Mouse (Mus musculus) erythroblast, adult 5-6 weeks (primary cell): ENCODE data around the gene Amt. TPM values are rescaled to one million over a fixed set of nuclear protein-coding genes. Genes with fewer than 3 reads are reported as not detected.
"Not testable (repeated sequence)": the region's sequence is repeated elsewhere in the genome, so short reads cannot be mapped to it uniquely, and the experiment has no call there.

Experiments
- ATAC-seq: replicated peaks from 2 replicates; pipeline ENCODE4 v1.8.0; 2016; ENCODE audit warnings: moderate number of reproducible peaks, mild to moderate bottlenecking, moderate TSS enrichment, inconsistent platforms; ENCODE audit not compliant: poor library complexity, low FRiP score, severe bottlenecking
- total RNA-seq, 2 experiments: library from RNA; stranded (forward) in 1 of 2; stranded (reverse) in 1 of 2; fragments of 150-400 nt in 1 of 2; fragments of 200-764, 138-1000 nt in 1 of 2; gene quantifications; 2 replicates each; pipeline versions ENCODE4 v1.2.3 to v1.2.4; 2015 to 2017; ENCODE audit warnings: low replicate concordance in 2 of 2

Amt gene
- total RNA-seq (2015; ENCODE audit: low replicate concordance) (not detected in 2 replicates), total RNA-seq (2017; ENCODE audit: low replicate concordance) (0.51 TPM in 1 of 2 replicates, not detected in the other)

DNA sequence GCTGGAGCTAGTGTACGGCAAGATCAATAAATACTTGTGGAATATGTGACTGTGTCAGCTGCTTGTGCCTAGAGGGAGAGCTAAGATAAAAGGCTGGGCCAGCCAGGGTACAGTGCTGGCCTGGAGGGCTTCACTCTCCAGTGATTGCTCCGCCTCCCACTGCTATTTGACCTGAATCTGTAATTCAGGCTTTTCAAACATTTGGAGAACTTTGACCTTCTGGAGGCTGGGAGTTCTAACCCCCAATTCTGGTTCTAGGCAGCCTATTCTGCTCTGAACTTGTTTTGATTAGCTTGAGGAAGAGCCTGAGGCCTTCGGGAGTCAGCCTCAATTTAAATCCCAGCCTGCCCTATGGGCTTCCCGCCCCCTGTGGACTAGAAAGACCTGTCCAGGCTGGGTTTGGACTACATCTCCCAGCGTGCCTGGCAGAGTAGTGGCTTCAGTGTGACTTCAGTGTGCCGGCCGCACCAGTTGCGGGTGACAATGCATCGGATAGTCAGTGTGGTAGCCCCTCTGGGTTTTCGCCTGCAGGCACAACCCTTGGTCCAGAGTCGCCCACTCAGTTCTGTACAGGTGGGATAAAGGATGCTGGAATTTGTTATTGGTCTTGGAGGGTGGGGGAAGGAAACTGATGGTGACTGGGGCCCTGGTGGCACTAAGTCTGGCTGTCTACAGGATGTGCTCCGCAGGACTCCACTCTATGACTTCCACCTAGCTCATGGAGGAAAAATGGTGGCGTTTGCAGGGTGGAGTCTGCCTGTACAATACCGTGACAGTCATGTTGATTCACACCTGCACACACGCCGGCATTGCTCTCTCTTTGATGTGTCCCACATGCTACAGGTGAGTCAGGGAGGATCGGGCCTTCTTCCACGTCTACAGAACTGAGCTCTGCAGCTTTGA, at the start of gene Amt:
TSS of gene Amt (plus strand) at position 401 of the 903 bp plus-strand sequence.
- ATAC-seq = 0 out of 2 replicates have a peak, but pooled peaks have one; percentile 20

DNA sequence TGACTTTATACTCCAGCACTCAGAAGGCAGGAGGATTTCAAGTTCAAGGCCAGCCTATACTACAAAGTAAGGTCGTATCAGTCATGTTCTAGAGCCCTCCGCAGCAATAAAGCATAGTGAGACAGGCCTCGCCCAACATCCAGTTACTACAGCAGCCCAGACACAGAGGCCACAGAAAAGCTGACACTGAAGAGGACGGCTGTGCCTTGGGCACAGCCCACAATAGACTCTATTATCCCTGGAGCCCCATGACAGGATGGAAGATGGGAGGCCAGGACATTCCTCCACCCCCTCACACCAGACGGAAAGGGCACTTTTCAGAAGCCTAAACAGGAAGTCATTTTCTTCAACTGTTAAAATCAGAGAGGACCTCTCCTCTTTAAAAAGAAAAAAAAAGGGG, 47.7 kb upstream of the Amt start:
- ATAC-seq = no peak

DNA sequence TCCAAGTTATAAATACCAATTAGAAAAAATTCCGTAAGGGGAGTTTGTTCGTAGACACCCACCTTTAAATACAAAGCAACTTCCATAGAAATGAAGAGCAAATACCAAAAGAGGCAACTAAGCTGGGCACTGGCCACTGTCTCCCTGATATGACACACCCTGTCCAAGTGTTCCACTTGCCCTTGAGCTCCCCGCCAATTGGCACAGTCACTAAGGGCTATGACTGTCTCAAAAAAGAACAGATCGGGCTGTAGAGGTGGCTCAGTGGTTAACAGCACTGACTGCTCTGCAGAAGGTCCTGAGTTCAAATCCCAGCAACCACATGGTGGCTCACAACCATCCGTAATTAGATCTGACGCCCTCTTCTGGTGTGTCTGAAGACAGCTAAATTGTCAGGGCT, 44.8 kb upstream of the Amt start:
- no peak for ATAC-seq

DNA sequence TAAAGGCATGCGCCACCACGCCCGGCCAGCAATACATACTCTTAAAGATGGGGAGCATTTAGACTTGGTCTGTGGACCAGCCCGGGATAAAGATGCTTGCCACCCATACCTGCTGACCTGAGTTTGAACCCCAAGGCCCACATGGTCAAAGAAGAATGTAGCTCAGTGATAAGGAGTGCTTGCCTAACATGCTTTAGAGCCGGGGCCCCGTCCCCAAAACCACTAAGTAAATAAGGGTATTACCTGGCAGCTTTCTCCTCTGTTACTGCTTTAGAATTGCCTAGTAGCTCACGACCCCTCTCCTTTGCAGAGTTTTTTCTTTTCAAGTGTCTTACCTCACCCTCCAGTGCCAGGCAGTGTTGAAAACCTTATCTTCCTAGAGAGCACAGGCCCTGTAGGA, 43.9 kb upstream of the Amt start:
- ATAC-seq = no peak

DNA sequence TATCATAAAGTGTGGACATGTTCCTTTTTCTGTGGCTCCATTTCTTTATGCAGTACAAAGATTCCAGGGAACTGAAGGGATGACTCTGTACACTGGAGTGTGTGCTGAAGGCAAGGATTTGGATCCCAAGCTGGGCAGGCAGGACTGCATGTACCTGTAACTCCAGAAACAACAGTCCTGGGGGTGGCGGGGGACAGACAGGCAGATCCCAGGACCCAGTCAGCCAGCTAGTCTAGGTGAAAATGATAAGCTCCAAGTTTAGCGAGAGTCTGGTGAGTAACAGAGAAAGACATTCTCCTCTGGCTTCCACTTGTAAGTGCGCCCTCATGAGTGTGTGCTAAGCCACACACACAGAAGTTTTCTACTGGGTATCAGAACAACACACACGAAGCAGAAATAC, 36.1 kb upstream of the Amt start:
- no peak for ATAC-seq

DNA sequence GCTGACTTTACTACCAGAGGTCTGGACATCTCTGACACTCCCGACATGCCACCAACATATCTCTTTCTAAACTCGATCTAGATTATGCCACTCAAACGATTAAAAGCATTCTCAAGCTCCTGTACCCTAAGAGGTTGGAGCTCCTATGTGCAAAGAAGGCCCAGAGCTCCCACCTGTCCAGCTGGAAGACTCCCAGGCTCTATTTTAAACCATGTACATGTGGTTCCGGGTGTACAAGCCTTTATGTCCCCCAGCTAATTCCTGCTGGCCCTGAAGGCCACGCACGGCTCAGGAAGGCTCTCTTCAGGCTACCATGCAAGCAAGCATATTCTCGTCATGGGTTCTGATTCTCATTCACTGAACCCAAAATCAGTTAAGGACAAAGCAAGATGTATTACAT, 34.8 kb upstream of the Amt start:
- no peak for ATAC-seq

DNA sequence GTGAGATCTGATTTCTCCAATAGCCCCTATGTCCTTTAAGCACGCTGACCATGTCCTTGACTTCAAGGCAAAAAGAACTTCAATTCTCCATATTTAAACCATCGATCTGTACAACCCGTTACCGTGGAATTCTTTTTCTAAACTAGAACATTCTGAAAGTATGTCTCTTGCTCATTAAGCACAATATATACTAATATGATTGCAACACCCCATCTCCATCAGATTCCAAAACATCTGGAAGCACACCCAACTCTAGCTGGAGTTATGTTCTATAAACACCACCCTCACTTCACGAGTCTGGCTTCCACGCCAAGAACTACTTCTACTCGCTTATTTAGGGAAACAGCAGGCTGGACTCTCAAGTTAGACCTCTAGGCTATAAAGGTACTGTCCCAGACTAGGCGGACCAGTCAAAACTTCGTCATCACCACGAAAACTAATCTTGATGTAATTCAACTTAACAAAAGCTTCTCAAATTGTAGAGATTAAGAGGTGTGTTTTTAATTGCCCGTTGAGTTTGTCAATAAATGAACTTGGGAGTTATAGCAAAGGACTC, 34.1 kb upstream of the Amt start:
- no peak for ATAC-seq

DNA sequence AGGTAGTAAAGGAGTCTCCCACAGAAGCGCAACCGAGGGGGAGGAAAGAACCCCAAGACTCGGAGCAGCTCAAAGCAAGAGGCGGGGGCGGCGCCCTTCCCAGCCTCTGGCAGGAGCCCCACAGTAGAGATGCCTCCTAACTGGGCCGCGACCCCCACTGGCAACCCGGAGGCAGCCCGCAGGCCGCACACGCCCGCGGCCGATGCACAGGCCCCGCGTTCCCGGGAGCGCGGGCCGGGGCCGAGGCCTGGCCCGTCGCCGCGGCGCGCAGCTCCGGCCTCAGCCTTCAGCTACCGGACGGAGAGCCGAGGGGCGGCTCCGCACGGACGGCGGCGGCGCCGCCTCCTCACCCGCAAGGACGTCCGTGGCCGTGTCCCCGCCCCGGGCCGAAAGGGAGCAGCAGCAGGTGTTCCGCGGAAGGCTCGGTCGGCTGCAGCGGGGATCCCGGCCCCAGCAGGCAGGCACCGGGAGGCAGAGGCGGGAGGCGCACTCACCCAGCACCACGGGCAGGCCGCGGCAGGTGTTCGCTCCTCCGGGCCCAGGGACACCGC, 33.4 kb upstream of the Amt start:
- ATAC-seq = peak; percentile 58

DNA sequence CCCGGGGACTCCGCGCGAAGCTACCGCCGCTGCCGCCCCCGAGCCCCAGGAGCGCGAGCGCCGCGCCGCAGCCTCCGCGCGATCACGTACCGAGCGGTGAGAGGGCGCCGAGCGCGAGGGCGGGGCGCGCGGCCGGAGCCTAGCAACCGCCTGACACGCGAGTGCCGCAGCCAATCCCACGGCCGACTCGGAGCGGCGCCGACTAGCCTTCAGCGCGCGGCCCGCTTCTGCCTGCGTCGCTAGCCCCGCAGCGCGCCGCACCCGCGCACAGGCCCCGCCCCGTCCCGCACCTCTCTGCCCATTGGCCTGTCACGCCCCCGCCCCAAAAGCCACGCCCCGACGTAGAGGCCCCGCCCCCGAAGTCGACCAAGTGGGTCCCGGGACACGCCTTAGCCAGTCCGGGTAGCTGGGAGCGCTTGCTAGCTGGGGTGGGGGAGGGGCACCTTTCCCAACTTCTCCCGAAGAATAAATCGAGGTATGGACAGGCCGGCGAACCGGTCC, 32.9 kb upstream of the Amt start, which contains the start of gene Dag1:
TSS of gene Dag1 (minus strand) at position 269 of the 501 bp plus-strand sequence.
- ATAC-seq = peak; percentile 94

DNA sequence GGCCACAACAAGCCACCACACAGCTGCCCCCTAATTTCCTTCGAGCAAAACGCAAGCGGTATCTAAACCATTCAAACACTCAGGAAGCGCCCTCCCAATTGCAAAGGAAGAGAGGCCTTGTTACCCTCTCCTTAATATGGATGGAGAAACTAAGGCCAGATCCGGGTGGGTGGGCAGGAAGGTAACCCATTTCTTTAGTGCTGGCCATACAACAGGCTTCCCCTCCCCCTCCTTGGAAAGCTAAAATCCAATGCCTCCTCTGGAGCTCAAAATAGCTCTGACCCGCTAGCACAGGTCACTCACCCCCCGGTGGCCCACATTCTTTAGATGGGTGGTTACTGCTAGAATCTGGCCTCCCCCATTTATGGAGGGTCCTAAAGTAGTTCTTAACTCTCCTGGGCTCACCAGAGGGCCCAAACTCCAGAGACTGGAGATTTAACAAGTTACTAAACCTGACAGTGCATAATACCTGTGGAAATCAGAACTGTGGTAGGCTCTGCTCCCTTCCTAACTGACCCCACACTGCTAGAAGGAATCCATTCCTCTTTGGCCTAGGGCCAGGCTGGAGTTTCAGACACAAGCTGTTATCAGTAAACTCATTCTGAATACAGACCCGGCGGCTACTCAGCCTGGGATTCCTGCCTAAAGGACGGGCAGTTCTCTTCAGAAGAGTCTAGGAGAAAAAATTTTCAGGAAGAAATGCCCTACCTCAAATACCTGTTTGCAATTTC, 32.3 kb upstream of the Amt start:
- no peak for ATAC-seq

DNA sequence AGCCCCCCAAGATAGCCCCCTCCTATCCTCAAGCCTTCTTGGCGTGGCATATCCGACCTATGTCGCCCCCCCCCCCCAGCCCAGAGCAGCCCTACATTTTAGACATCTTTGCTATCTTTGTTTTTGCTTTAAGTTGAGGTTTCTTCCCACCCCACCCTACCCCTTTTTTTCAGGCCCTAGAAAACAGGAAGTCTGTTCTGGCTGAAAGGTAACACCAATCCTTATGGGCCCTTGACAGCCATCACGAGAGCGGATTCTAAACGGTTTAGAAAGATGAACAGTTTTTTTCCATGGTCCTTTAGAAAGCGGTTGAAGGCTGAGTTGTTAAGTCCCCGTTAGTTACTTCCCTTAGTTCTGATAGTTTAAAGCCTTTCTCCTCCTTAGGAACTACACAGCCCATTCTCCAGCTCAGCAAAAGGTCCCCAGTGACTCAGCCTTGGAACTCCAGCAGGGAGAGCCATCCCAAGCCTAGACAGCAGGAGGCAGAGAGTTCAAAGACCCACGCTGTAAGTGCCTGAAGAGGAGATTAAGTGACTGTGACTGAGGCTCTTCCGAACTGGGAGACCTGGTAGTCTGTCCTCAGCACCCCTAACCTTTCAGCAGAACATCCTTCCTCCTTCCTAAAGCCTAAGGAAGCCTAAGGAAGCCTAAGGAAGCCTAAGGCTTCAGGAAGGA, 30.3 kb upstream of the Amt start:
- no peak for ATAC-seq

DNA sequence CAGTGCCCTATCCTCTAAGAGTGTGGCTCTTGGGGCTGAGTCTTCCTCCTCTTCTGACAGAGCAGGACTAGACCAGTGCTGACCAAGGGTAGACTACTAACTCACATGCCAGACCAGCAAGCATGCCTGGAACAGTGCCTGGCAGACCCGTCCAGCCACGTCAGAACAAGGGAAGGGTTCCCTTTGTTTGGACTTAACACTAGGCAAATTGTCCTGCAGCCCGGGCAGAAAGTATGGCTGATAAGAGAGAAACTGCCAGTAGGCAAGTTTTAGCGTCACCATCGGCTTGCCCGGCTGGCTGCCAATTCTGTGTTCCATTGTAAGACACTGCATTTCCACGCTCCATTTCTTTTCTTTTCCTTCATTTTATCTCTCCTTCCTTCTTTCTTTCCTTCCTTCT, 29.0 kb upstream of the Amt start:
- no peak for ATAC-seq

DNA sequence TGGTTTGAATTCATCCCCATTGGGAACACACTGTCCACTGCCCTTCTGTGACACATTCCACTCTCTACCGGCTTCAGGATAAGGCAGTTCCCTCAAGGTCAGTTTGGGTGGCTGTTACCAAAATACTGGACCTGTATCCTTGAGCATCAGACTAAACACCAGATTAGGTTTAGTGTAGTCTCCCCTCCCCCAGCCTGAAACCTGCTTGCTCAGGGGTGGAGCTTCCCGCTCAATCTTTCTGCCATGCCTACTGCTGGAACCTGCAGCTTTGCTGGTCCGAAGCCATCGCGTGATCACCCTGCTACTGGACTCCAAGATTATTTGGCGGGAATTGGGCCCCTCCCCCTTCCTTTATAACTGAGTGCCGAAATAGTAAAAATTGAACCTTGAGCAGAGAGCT, 28.0 kb upstream of the Amt start:
- ATAC-seq = not testable (repeated sequence)

DNA sequence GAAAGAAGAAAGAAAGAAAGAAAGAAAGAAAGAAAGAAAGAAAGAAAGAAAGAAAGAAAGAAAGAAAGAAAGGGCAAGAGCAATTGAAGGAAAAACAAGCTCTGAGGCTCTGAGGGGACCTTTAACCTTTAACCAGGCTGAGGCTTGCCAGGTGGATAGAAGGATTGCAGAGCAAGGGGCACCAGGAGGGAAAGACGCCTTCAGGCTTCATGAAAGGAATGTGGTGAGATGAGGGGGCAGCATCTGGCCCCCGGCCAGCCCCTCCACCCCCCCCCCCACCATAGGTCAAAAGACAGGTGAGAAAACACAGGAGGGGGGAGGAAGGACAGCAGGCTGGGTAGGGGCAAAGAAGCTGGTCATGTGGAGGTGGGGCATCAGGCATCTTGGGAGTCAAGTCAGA, 24.7 kb upstream of the Amt start:
- ATAC-seq = no peak

DNA sequence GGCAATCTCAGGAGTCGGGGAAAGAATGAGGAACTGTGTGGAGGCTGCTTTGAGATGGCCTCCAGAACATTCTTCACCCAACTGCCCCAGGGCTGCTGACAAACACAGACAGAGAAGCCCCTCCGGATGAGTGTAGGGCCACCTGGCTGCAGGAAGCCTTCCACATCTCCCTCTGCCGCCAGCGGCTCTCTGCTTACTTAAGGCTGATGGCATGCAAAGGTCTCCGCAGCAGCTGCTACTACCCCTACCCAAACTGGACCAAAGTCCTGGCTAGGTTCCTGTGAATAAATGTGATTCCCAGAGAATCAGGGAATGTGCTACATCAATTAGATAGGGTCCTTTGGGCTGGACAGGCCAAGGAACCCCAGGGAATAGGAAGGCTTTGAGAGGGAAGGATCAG, 24.0 kb upstream of the Amt start:
- no peak for ATAC-seq

DNA sequence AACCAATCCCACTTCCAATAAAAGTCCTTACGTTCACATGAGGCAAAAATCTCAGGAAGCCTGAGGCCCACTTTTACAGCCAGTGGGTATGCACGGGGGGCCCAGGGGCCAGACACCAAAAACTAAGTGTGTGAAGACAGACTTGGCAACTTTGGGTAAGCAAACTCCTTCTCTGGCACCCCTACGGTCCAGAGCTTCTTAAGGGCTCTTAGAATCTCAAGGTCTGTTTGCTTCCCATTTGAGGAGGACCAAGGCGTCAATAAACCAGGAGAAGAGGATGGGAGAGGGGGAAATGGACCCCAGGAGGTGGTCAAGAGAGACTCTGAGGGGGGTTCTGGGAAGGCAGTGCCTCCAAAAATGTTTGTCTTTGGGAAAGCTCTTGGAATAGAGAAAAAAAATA, 23.2 kb upstream of the Amt start:
- no peak for ATAC-seq

DNA sequence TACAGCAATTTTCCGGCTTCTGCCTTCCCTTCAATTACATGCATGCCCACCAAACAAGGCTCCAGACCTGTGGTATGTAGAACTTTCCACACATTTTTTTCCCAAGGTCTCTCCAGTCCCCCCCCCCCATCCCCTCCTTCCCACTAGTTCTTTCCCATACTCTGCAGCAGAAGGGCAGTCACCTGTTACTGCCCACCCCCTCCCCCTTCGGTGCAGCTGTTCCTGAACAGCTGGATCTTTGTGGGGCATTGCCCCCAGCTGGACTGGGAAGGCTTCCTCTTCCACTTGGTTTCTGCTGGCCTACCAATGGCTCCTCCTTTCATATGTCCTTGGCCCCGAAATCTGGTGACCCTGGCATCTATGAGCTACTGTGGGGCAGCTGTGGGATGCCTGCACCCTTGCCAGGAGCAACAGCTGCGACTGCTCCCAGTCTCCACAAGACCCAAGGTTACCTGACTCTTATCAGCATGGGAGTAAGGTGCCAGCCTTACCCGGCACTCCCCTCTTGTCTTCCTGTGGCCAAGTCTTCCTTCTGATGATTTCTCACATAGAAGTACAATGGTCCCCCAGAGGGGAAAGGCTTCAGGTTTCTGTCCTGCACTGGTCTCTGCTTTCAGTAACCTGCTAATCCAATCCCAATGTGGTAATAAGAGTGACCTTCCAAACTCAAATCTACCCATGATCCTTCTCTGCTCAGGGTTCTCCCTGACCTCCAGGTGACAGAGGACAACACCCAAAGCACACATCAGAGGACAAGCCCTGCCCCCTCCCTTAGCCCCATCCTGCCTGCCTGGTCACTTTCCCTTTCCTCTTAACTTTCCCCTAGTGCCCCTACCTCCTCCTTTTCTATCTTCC, 21.9 kb upstream of the Amt start:
- ATAC-seq = no peak

DNA sequence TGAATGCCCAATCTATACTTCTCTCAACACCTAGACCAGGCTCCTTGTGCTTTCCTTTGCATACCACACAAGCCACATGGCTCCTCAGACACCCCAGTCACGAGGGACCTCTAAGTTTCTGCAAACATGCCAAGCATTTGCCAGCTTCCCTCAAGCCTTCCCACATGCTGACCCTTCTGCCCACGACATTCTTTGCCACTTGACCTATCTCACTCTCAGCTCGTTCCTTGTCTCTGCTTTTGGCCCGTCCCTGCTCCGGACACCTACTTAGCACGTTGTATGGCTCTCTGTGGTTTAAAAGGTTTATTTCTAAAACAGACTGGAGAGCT, 21.4 kb upstream of the Amt start:
- ATAC-seq = no peak
